Mouse (Mus musculus): ENCODE results near the gene Ints6.

DNA sequence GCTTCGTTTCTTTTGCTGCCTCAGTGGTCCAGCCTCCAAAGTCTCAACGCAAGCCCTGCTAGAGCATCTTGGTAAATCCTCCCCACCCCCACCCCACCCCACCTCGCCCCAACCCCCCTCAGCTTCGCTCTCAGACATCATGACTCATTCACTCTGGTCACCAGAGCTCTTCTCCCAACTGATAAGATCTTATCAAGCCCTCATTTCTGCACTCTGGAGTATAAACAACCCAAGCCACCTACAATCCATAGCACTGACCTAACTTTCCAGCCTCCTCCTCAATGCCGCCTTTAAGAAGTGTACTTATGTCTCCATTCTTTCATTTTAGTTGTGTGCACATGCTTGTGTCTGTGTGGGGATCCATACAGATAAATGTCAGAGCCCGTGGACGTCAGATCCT, 34.8 kb upstream of the Ints6 start:
- no peak for TF ChIP-seq CTCF (IDR thresholded peaks at IDR 0.05; ENCODE audit: low read depth)
- TF ChIP-seq EP300 (optimal IDR thresholded peaks at IDR 0.05): no peak

Data from stomach, postnatal 0 days (tissue).